22 mouse cellular contexts compared by ENCODE assay signal in the genomic region with DNA sequence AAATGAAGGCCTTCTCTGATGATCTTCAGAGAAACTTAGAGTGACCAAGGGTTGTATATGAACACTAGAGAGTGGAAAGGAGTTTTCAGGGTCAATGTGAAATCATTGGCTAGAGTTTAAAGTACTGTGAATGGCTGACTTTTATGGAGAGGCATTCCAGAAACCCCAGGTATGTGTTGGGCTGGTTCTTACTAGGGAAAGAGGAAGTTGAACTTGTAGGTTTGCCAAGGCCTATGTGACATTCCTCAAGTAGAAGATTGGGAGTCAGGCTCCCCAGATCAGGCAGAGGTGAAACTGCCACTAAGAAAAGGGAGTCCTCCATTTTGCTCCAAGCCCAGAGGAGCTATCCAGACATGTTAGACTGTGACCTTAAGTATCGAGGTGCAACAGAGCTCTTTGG.
DNase-seq lines count a peak whose midpoint lies in the region; ATAC-seq and TF ChIP-seq lines count a peak whose summit lies in the region.
"Had no signal": no experiment of that assay in that cellular context is flagged by ENCODE, and none has a peak within 500 bp of the region (broad histone marks: within the 10 kb centered on the region; RNA-seq: fewer than 3 reads in every experiment).

No protein-coding gene starts in this region.

- H3K27ac ChIP-seq in kidney, adult 2 months (ENCODE audit: insufficient read depth, low read depth, low read length), result peak overlapping the region; percentile 86
- no peak overlapping the region for H3K27ac ChIP-seq in kidney, embryonic 15.5 days
- H3K27ac ChIP-seq in hindbrain, postnatal 0 days, result no peak overlapping the region
- H3K27ac ChIP-seq: embryonic facial prominence, embryonic 15.5 days; forebrain, embryonic 10.5 days; gastrocnemius, adult 2 months; heart, embryonic 10.5 days; hindbrain, embryonic 13.5 days had no signal

- H3K4me3 ChIP-seq in kidney, adult 2 months (ENCODE audit: insufficient read depth, low read depth, low read length), result no peak overlapping the region
- no peak overlapping the region for H3K4me3 ChIP-seq in kidney, embryonic 15.5 days (replicated peaks)
- H3K4me3 ChIP-seq in lung, adult 2 months (replicated peaks; ENCODE audit: extremely low read depth, low read depth, low read length), result no peak overlapping the region
- no peak overlapping the region for H3K4me3 ChIP-seq in hindbrain, postnatal 0 days (ENCODE audit: low read length)
- H3K4me3 ChIP-seq: embryonic facial prominence, embryonic 15.5 days; erythroblast, embryonic 14.5 days; forebrain, embryonic 10.5 days; gastrocnemius, adult 2 months; heart, embryonic 10.5 days; hindbrain, embryonic 13.5 days had no signal

- H3K4me2 ChIP-seq in kidney, embryonic 15.5 days, result no peak overlapping the region
- H3K4me2 ChIP-seq in hindbrain, postnatal 0 days (ENCODE audit: low read depth, low read length), result no peak overlapping the region
- H3K4me2 ChIP-seq: embryonic facial prominence, embryonic 15.5 days; hindbrain, embryonic 13.5 days had no signal

- peaks cover 16% of the 10 kb centered on the region for H3K4me1 ChIP-seq in kidney, adult 2 months (ENCODE audit: control insufficient read depth, insufficient read depth, low read length)
- peaks cover 9% of the 10 kb centered on the region; the same call in 1 of the 2 replicates for H3K4me1 ChIP-seq in kidney, embryonic 15.5 days
- no peaks in the 10 kb centered on the region; the same call in 1 of the 2 replicates for H3K4me1 ChIP-seq in lung, adult 2 months (ENCODE audit: control insufficient read depth, insufficient read depth, low read length)
- H3K4me1 ChIP-seq in hindbrain, postnatal 0 days (ENCODE audit: insufficient read depth, low read length), result no peaks in the 10 kb centered on the region
- H3K4me1 ChIP-seq: embryonic facial prominence, embryonic 15.5 days; heart, embryonic 10.5 days had no signal

- peak; percentile 67 for DNase-seq in kidney, adult 2 months
- DNase-seq in kidney, postnatal 10 days, result no peak
- peak; percentile 12 to 51 for DNase-seq in kidney, postnatal 36 days
- DNase-seq in lung, postnatal 10 days, result peak; percentile 4
- DNase-seq in lung, adult 2 months, result no peak
- peak; percentile 50 for DNase-seq in lung, postnatal 36 days
- DNase-seq in hindbrain, postnatal 0 days (ENCODE audit: low spot score), result no peak
- DNase-seq: adrenal gland, adult 8-10 months; adrenal gland, postnatal 36 days; cerebellum, adult 2 months; cerebellum, postnatal 10 days; embryo, embryonic 11 days; gastrocnemius, adult 2 months; gastrocnemius, postnatal 36 days; heart, adult 18-20 months had no signal

- ATAC-seq in kidney, embryonic 15.5 days (replicated peaks; ENCODE audit: low FRiP score), result no peak
- no peak for ATAC-seq in hindbrain, postnatal 0 days
- ATAC-seq: forebrain, embryonic 14.5 days had no signal

- no peaks in the 10 kb centered on the region for H3K9me3 ChIP-seq in kidney, embryonic 15.5 days (replicated peaks)
- H3K9me3 ChIP-seq in hindbrain, postnatal 0 days (ENCODE audit: low read length), result no peaks in the 10 kb centered on the region
- H3K9me3 ChIP-seq: embryonic facial prominence, embryonic 15.5 days; forebrain, embryonic 10.5 days; hindbrain, embryonic 13.5 days had no signal

- no peak for TF ChIP-seq POLR2A in kidney, adult 2 months (IDR thresholded peaks at IDR 0.05; ENCODE audit: low read depth, low read length)
- no peak for TF ChIP-seq POLR2A in lung, adult 2 months (IDR thresholded peaks at IDR 0.05; ENCODE audit: borderline replicate concordance, extremely low read depth, low read depth, low read length)

- WGBS in kidney, adult 2 months, result 29% methylated on average over 1 of the region's 1 CpGs
- 93% methylated on average over 1 of the region's 1 CpGs for WGBS in kidney, embryonic 15.5 days
- 75% methylated on average over 1 of the region's 1 CpGs for WGBS in lung, adult 2 months
- WGBS in hindbrain, postnatal 0 days, result 94% methylated on average over 1 of the region's 1 CpGs

- no peaks in the 10 kb centered on the region for H3K27me3 ChIP-seq in kidney, adult 2 months (replicated peaks; ENCODE audit: control insufficient read depth, insufficient read depth, low read length)
- no peaks in the 10 kb centered on the region for H3K27me3 ChIP-seq in kidney, embryonic 15.5 days
- H3K27me3 ChIP-seq in hindbrain, postnatal 0 days (ENCODE audit: insufficient read depth, low read length), result no peaks in the 10 kb centered on the region
- H3K27me3 ChIP-seq: embryonic facial prominence, embryonic 15.5 days; hindbrain, embryonic 13.5 days had no signal

- TF ChIP-seq CTCF in kidney, adult 2 months (conservative IDR thresholded peaks at IDR 0.05; ENCODE audit: insufficient read depth, insufficient read length, low read depth, low read length), result no peak
- no peak for TF ChIP-seq CTCF in lung, adult 2 months (IDR thresholded peaks at IDR 0.05; ENCODE audit: insufficient read depth, low read length)
- no peak for TF ChIP-seq CTCF in hindbrain, postnatal 0 days (IDR thresholded peaks at IDR 0.05; ENCODE audit: low read depth)

- no peak overlapping the region for H3K9ac ChIP-seq in kidney, embryonic 15.5 days
- no peak overlapping the region for H3K9ac ChIP-seq in hindbrain, postnatal 0 days (replicated peaks; ENCODE audit: low read length)
- H3K9ac ChIP-seq: embryonic facial prominence, embryonic 15.5 days; hindbrain, embryonic 13.5 days had no signal

- H3K36me3 ChIP-seq in kidney, adult 2 months (ENCODE audit: control insufficient read depth, insufficient read depth, low read length), result no peaks in the 10 kb centered on the region
- no peaks in the 10 kb centered on the region for H3K36me3 ChIP-seq in kidney, embryonic 15.5 days
- no peaks in the 10 kb centered on the region for H3K36me3 ChIP-seq in hindbrain, postnatal 0 days (ENCODE audit: insufficient read depth, low read length)
- H3K36me3 ChIP-seq: embryonic facial prominence, embryonic 15.5 days; forebrain, embryonic 10.5 days; heart, embryonic 10.5 days; hindbrain, embryonic 13.5 days had no signal

Comparison
In these comparisons a context has a peak if more than half of its experiments do, and no peak if none do; other contexts are left out.
1. DNase-seq: peak in kidney, adult 2 months (single experiment), kidney, postnatal 36 days (2 of 2), lung, postnatal 10 days (single experiment) and lung, postnatal 36 days (single experiment); none in kidney, postnatal 10 days (single experiment), lung, adult 2 months (single experiment) and hindbrain, postnatal 0 days (single experiment).